Mouse (Mus musculus) MEL (cell line): ENCODE results near the gene Acd.

Experiments used
- HCFC1 ChIP-seq: IDR thresholded peaks from 2 replicates; pipeline ENCODE4 v1.6.1; 2012; ENCODE audit warnings: low read depth, mild to moderate bottlenecking, inconsistent platforms, low read length, improper control_type of control experiment, moderate library complexity
- KAT2A ChIP-seq: conservative IDR thresholded peaks from 2 replicates; pipeline ENCODE4 v1.6.1; 2012; ENCODE audit warnings: low read depth, low read length, improper control_type of control experiment, inconsistent platforms
- POLR2A ChIP-seq, 2 experiments: IDR thresholded peaks; 2 replicates each; pipeline ENCODE4 v1.6.1; 2011 to 2012; ENCODE audit warnings: low read length in 2 of 2, mild to moderate bottlenecking in 2 of 2, control low read depth in 1 of 2, improper control_type of control experiment in 1 of 2, low read depth in 1 of 2, moderate library complexity in 1 of 2; ENCODE audit not compliant: control insufficient read depth in 1 of 2, insufficient read depth in 1 of 2, poor library complexity in 1 of 2
- TAL1 ChIP-seq: IDR thresholded peaks from 2 replicates; pipeline ENCODE4 v1.6.1; 2012; ENCODE audit warnings: mild to moderate bottlenecking, inconsistent platforms, low read length, moderate library complexity, mixed read lengths

DNA sequence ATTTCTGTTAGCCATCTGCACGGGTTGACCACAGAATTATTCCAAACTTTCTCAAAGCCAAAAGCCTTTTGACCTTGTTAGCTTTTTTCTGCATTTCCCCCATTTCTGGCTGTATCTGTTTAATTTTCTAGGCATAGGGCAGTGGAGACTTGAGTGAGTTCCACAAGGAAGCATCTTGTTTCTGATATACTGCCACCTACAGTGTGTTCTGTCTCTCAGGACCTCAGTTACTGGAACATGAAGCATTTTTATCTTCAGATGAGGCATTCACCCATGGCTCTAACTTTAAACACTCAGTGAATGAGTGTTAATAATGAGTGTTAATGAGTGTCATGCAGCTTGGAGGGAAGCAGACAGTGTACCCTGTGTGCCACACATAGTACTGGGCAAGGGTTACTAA is 23.0 kb downstream of the Acd start:
- TF ChIP-seq POLR2A (IDR thresholded peaks at IDR 0.05; ENCODE audit: control insufficient read depth in 1 of 2, insufficient read depth in 1 of 2, low read depth in 1 of 2, low read length in 2 of 2, poor library complexity in 1 of 2) (no peak), KAT2A (no peak), TAL1 (no peak), HCFC1 (no peak)
